ENCODE assay signal across 8 mouse cellular contexts in genomic region chr1:89455421-89456091, GRCm38 (mm10). TPM values are rescaled to one million over a fixed set of nuclear protein-coding genes. Genes with fewer than 3 reads are reported as not detected.
DNase-seq lines count a peak whose midpoint lies in the region; ATAC-seq and TF ChIP-seq lines count a peak whose summit lies in the region.

No protein-coding gene starts in this region.

- no peaks in the 10 kb centered on the region for H3K9me3 ChIP-seq in intestine, embryonic 16.5 days (ENCODE audit: control insufficient read depth, low read length)
- H3K9me3 ChIP-seq in liver, embryonic 11.5 days (ENCODE audit: control insufficient read depth, low read length) = 0 out of 2 replicates have a peak, but pooled peaks cover 2% of the 10 kb centered on the region
- peaks cover 4% of the 10 kb centered on the region; the same call in 1 of the 2 replicates for H3K9me3 ChIP-seq in neural tube, embryonic 11.5 days (ENCODE audit: control insufficient read depth, low read length)

- peak overlapping the region; percentile 50 for H3K4me3 ChIP-seq in thymus, adult 2 months (ENCODE audit: control insufficient read depth, insufficient read depth, low read length)
- peak overlapping the region; percentile 86 for H3K4me3 ChIP-seq in intestine, embryonic 16.5 days (ENCODE audit: low read length)
- H3K4me3 ChIP-seq in liver, embryonic 11.5 days (ENCODE audit: low read depth, low read length) = peak overlapping the region; percentile 77
- peak overlapping the region; percentile 77 for H3K4me3 ChIP-seq in neural tube, embryonic 11.5 days (ENCODE audit: low read depth, low read length)

- no peaks in the 10 kb centered on the region for H3K36me3 ChIP-seq in thymus, adult 2 months (ENCODE audit: control insufficient read depth, insufficient read depth, low read length)
- H3K36me3 ChIP-seq in intestine, embryonic 16.5 days (ENCODE audit: control insufficient read depth, insufficient read depth, low read length) = peaks cover 7% of the 10 kb centered on the region; the same call in 1 of the 2 replicates
- peaks cover 3% of the 10 kb centered on the region; the same call in 1 of the 2 replicates for H3K36me3 ChIP-seq in liver, embryonic 11.5 days (ENCODE audit: control insufficient read depth, insufficient read depth, low read length)
- H3K36me3 ChIP-seq in neural tube, embryonic 11.5 days (ENCODE audit: control insufficient read depth, insufficient read depth, low read length) = peaks cover 3% of the 10 kb centered on the region; the same call in 1 of the 2 replicates

- TF ChIP-seq CTCF in thymus, adult 2 months (IDR thresholded peaks at IDR 0.05; ENCODE audit: borderline replicate concordance, control insufficient read depth, extremely low read depth, insufficient read depth, low read length, poor library complexity) = no peak

- TF ChIP-seq POLR2A in thymus, adult 2 months (IDR thresholded peaks at IDR 0.05; ENCODE audit: control insufficient read depth, extremely low read depth, insufficient read depth, low read length, poor library complexity) = no peak

- no peak for ATAC-seq in intestine, embryonic 16.5 days
- no peak for ATAC-seq in liver, embryonic 11.5 days (replicated peaks; ENCODE audit: low FRiP score)
- ATAC-seq in neural tube, embryonic 11.5 days (ENCODE audit: insufficient read depth, low FRiP score, low TSS enrichment) = 0 out of 2 replicates have a peak, but pooled peaks have one; percentile 6

- peak overlapping the region; percentile 92 for H3K4me2 ChIP-seq in intestine, embryonic 16.5 days (ENCODE audit: low read depth, low read length)
- H3K4me2 ChIP-seq in liver, embryonic 11.5 days = peak overlapping the region; percentile 94
- peak overlapping the region; percentile 95 for H3K4me2 ChIP-seq in neural tube, embryonic 11.5 days (ENCODE audit: low read depth)

- H3K27ac ChIP-seq in thymus, adult 2 months (ENCODE audit: control insufficient read depth, insufficient read depth, low read length) = no peak overlapping the region
- H3K27ac ChIP-seq in intestine, embryonic 16.5 days (ENCODE audit: low read length) = peak overlapping the region; percentile 88; the same call in 1 of the 2 replicates
- H3K27ac ChIP-seq in liver, embryonic 11.5 days (ENCODE audit: low read depth, low read length) = no peak overlapping the region
- 0 out of 2 replicates have a peak overlapping the region, but pooled peaks have one; percentile 27 for H3K27ac ChIP-seq in neural tube, embryonic 11.5 days (ENCODE audit: low read depth, low read length)

- peaks cover 6% of the 10 kb centered on the region for H3K27me3 ChIP-seq in thymus, adult 2 months (ENCODE audit: control insufficient read depth, insufficient read depth, low read length)
- no peaks in the 10 kb centered on the region for H3K27me3 ChIP-seq in intestine, embryonic 16.5 days (replicated peaks; ENCODE audit: control insufficient read depth, insufficient read depth, low read length)
- H3K27me3 ChIP-seq in liver, embryonic 11.5 days (replicated peaks; ENCODE audit: control insufficient read depth, insufficient read depth, low read length) = peaks cover 31% of the 10 kb centered on the region
- no peaks in the 10 kb centered on the region for H3K27me3 ChIP-seq in neural tube, embryonic 11.5 days (ENCODE audit: control insufficient read depth, insufficient read depth, low read length)

- DNase-seq in thymus, adult 2 months = no peak
- no peak for DNase-seq in thymus, adult 18-20 months
- peak; percentile 73 to 80 for DNase-seq in cerebellum, postnatal 14 days
- peak; percentile 69 for DNase-seq in gastrocnemius, postnatal 10 days
- peak; percentile 61 for DNase-seq in liver, embryonic 11.5 days (ENCODE audit: low spot score)
- DNase-seq in neural tube, embryonic 11.5 days (ENCODE audit: low spot score) = peak; percentile 69
- no peak for DNase-seq in natural killer cell, adult 2 months (ENCODE audit: low spot score in 2 of 2)

- peak overlapping the region; percentile 84 for H3K9ac ChIP-seq in intestine, embryonic 16.5 days (ENCODE audit: low read depth, low read length)
- peak overlapping the region; percentile 68 for H3K9ac ChIP-seq in liver, embryonic 11.5 days (ENCODE audit: low read depth, low read length)
- H3K9ac ChIP-seq in neural tube, embryonic 11.5 days (ENCODE audit: low read length) = peak overlapping the region; percentile 86

- WGBS in thymus, adult 2 months = 5% methylated on average over 51 of the region's 51 CpGs
- under 1% methylated on average over 50 of the region's 51 CpGs for WGBS in intestine, embryonic 16.5 days
- 2% methylated on average over 51 of the region's 51 CpGs for WGBS in liver, embryonic 11.5 days
- under 1% methylated on average over 51 of the region's 51 CpGs for WGBS in neural tube, embryonic 11.5 days

- H3K4me1 ChIP-seq in thymus, adult 2 months (replicated peaks; ENCODE audit: control insufficient read depth, insufficient read depth, low read length) = no peaks in the 10 kb centered on the region
- peaks cover 31% of the 10 kb centered on the region for H3K4me1 ChIP-seq in intestine, embryonic 16.5 days (ENCODE audit: control insufficient read depth, insufficient read depth, low read length)
- peaks cover 8% of the 10 kb centered on the region; the same call in 1 of the 2 replicates for H3K4me1 ChIP-seq in liver, embryonic 11.5 days (replicated peaks; ENCODE audit: control insufficient read depth, insufficient read depth, low read length)
- peaks cover 22% of the 10 kb centered on the region for H3K4me1 ChIP-seq in neural tube, embryonic 11.5 days (ENCODE audit: control insufficient read depth, insufficient read depth, low read length)

RNA-seq across cellular contexts. Expression of gene Agap1, which starts 0.9 kb away (rescaled TPM):
- polyA plus RNA-seq in thymus, adult 2 months (2012; rRNA removed) = 3.9 and 4.3 TPM in 2 replicates
- 10 to 100 TPM; 49.5 to 59.1 TPM for total RNA-seq in gastrocnemius, postnatal 10 days (2021)
- 4.8 and 5.5 TPM in 2 replicates for polyA plus RNA-seq in intestine, embryonic 16.5 days (2015; fragmentation: Nextera tagmentation; extraction: Ambion mirVana)
- polyA plus RNA-seq in liver, embryonic 11.5 days (2014; fragmentation: Nextera tagmentation; extraction: Ambion mirVana) = 4.6 and 5.4 TPM in 2 replicates
- 31.1 and 34.1 TPM in 2 replicates for polyA plus RNA-seq in neural tube, embryonic 11.5 days (2014; fragmentation: Nextera tagmentation; extraction: Ambion mirVana)

Comparison
In these comparisons a context has a peak if more than half of its experiments do, and no peak if none do; other contexts are left out.
1. DNase-seq: peak in cerebellum, postnatal 14 days (2 of 2), gastrocnemius, postnatal 10 days (single experiment), liver, embryonic 11.5 days (single experiment) and neural tube, embryonic 11.5 days (single experiment); none in thymus, adult 2 months (single experiment), thymus, adult 18-20 months (0 of 2) and natural killer cell, adult 2 months (0 of 2).
2. H3K27ac ChIP-seq: peak in intestine, embryonic 16.5 days (single experiment) and neural tube, embryonic 11.5 days (single experiment); none in thymus, adult 2 months (single experiment) and liver, embryonic 11.5 days (single experiment).
3. Peak in every context shown above with its lines, with median percentiles within 50 percentile points of each other: H3K4me3 ChIP-seq, H3K4me2 ChIP-seq and H3K9ac ChIP-seq.